24 mouse cellular contexts compared by ENCODE assay signal in the genomic region with DNA sequence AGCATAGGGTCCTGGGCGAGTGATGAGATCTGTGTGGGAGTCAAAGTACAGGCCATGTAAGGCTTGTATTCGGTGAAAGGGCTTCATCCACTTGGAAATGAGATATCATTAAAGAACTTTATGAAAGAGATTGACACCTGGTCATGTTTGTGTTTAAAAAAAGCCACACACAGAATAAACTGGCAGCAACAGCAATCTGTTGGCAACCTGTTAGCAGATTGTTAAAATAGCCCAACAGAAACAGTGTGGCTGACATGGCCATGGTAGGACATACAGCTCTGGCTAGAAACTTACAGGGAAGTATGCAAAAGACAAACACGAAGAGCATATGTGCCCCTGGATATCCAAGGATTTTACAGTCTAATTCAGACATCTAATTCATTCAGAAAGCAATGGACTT.
DNase-seq lines count a peak whose midpoint lies in the region; ATAC-seq and TF ChIP-seq lines count a peak whose summit lies in the region.
"Had no signal": no experiment of that assay in that cellular context is flagged by ENCODE, and none has a peak within 500 bp of the region (broad histone marks: within the 10 kb centered on the region; RNA-seq: fewer than 3 reads in every experiment).

No protein-coding gene starts in this region.

- peak overlapping the region; percentile 38 for H3K27ac ChIP-seq in heart, adult 2 months
- peak overlapping the region; percentile 83 for H3K27ac ChIP-seq in heart, embryonic 13.5 days (replicated peaks)
- H3K27ac ChIP-seq: embryonic facial prominence, embryonic 12.5 days; forebrain, embryonic 12.5 days; liver, embryonic 15.5 days; lung, embryonic 15.5 days; midbrain, embryonic 15.5 days; neural tube, embryonic 12.5 days had no signal

- no peaks in the 10 kb centered on the region for H3K9me3 ChIP-seq in heart, embryonic 13.5 days
- H3K9me3 ChIP-seq: embryonic facial prominence, embryonic 12.5 days; forebrain, embryonic 12.5 days; liver, embryonic 15.5 days; lung, embryonic 15.5 days; midbrain, embryonic 15.5 days; neural tube, embryonic 12.5 days had no signal

- H3K27me3 ChIP-seq in heart, adult 2 months (ENCODE audit: control insufficient read depth, insufficient read depth, low read length): no peaks in the 10 kb centered on the region
- no peaks in the 10 kb centered on the region for H3K27me3 ChIP-seq in heart, embryonic 13.5 days (replicated peaks)
- H3K27me3 ChIP-seq: embryonic facial prominence, embryonic 12.5 days; forebrain, embryonic 12.5 days; liver, embryonic 15.5 days; lung, embryonic 15.5 days; midbrain, embryonic 15.5 days; neural tube, embryonic 12.5 days; Patski had no signal

- no peak for TF ChIP-seq CTCF in heart, adult 2 months (IDR thresholded peaks at IDR 0.05)

- H3K79me2 ChIP-seq in heart, adult 2 months (replicated peaks; ENCODE audit: control insufficient read depth, insufficient read depth, low read length): no peaks in the 10 kb centered on the region

- H3K4me1 ChIP-seq in heart, adult 2 months (ENCODE audit: control insufficient read depth, insufficient read depth, low read length): peaks cover 4% of the 10 kb centered on the region
- peaks cover 34% of the 10 kb centered on the region for H3K4me1 ChIP-seq in heart, embryonic 13.5 days
- H3K4me1 ChIP-seq: liver, embryonic 15.5 days; lung, embryonic 15.5 days had no signal

- no peak overlapping the region for H3K4me2 ChIP-seq in heart, embryonic 13.5 days
- H3K4me2 ChIP-seq: embryonic facial prominence, embryonic 12.5 days; forebrain, embryonic 12.5 days; liver, embryonic 15.5 days; lung, embryonic 15.5 days; midbrain, embryonic 15.5 days; neural tube, embryonic 12.5 days had no signal

- DNase-seq in cerebellum, postnatal 25 days: peak; percentile 13 to 17
- DNase-seq in heart, adult 2 months: peak in 1 of 2 experiments; percentile 24
- peak; percentile 9 to 23 for DNase-seq in heart, postnatal 14 days
- no peak for DNase-seq in layer of hippocampus, adult 11-12 months (ENCODE audit: low spot score)
- DNase-seq in MN1 (ENCODE audit: low spot score): no peak
- DNase-seq: cerebellum, postnatal 10 days; gastrocnemius, postnatal 36 days; kidney, postnatal 25 days; liver; lung, postnatal 4 days; right cerebral cortex, postnatal 4 days; thymus, postnatal 14 days had no signal

- intact Hi-C loops in heart, adult 2 months (cut with DNase I): loop anchor here (5.0 kb wide), 1 partner anchor 60 kb away; no protein-coding TSS in a partner anchor
- intact Hi-C loops in heart, postnatal 14 days (cut with DNase I): no loop called here

- no peak for ATAC-seq in cerebellum, adult (ENCODE audit: insufficient number of reproducible peaks, low FRiP score, low TSS enrichment)
- no peak for ATAC-seq in heart, embryonic 13.5 days (ENCODE audit: extremely low read depth, insufficient number of reproducible peaks, low FRiP score, low TSS enrichment)
- ATAC-seq: CD4-positive, CD25-positive, alpha-beta regulatory T cell, adult 4 months; intestine, postnatal 0 days; midbrain, embryonic 15.5 days; Patski had no signal

- TF ChIP-seq POLR2A in heart, adult 2 months (IDR thresholded peaks at IDR 0.05; ENCODE audit: insufficient read depth, low read depth, low read length): no peak

- H3K4me3 ChIP-seq in heart, adult 2 months: no peak overlapping the region
- H3K4me3 ChIP-seq in heart, embryonic 13.5 days: no peak overlapping the region
- H3K4me3 ChIP-seq: embryonic facial prominence, embryonic 12.5 days; erythroblast, embryonic 14.5 days; forebrain, embryonic 12.5 days; liver, embryonic 15.5 days; lung, embryonic 15.5 days; midbrain, embryonic 15.5 days; neural tube, embryonic 12.5 days had no signal

- 49% methylated on average over 3 of the region's 3 CpGs for WGBS in heart, adult 2 months
- WGBS in heart, embryonic 13.5 days: 49% methylated on average over 3 of the region's 3 CpGs

- H3K9ac ChIP-seq in heart, adult 2 months (ENCODE audit: low read depth, low read length): no peak overlapping the region
- no peak overlapping the region; the same call in 1 of the 2 replicates for H3K9ac ChIP-seq in heart, embryonic 13.5 days
- H3K9ac ChIP-seq: embryonic facial prominence, embryonic 12.5 days; forebrain, embryonic 12.5 days; liver, embryonic 15.5 days; lung, embryonic 15.5 days; midbrain, embryonic 15.5 days; neural tube, embryonic 12.5 days had no signal

- TF ChIP-seq EP300 in heart, adult 2 months (IDR thresholded peaks at IDR 0.05; ENCODE audit: insufficient read depth, low read depth, low read length): no peak

- peaks cover 6% of the 10 kb centered on the region for H3K36me3 ChIP-seq in heart, adult 2 months (ENCODE audit: control insufficient read depth, insufficient read depth, low read length)
- no peaks in the 10 kb centered on the region for H3K36me3 ChIP-seq in heart, embryonic 13.5 days
- H3K36me3 ChIP-seq: embryonic facial prominence, embryonic 12.5 days; forebrain, embryonic 12.5 days; liver, embryonic 15.5 days; lung, embryonic 15.5 days; midbrain, embryonic 15.5 days; neural tube, embryonic 12.5 days had no signal

Comparison
In these comparisons a context has a peak if more than half of its experiments do, and no peak if none do; other contexts are left out.
1. DNase-seq: peak in cerebellum, postnatal 25 days (2 of 2) and heart, postnatal 14 days (2 of 2); none in layer of hippocampus, adult 11-12 months (single experiment) and MN1 (single experiment).